Mouse (Mus musculus) thymus, adult 2 months (tissue): ENCODE data around the gene Patl2.

Experiments used
- CTCF ChIP-seq: fragments of 200-500 bp; IDR thresholded peaks from 2 replicates; pipeline ENCODE4 v1.5.1; 2012; ENCODE audit warnings: mild to moderate bottlenecking, control low read depth, low read length, moderate library complexity, borderline replicate concordance; ENCODE audit not compliant: control insufficient read depth, poor library complexity, insufficient read depth; ENCODE audit errors: extremely low read depth
- POLR2A ChIP-seq: fragments of 200-500 bp; IDR thresholded peaks from 2 replicates; pipeline ENCODE4 v1.6.1; 2012; ENCODE audit warnings: mild to moderate bottlenecking, low read length, control low read depth, moderate library complexity; ENCODE audit not compliant: control insufficient read depth, poor library complexity, insufficient read depth; ENCODE audit errors: extremely low read depth

DNA sequence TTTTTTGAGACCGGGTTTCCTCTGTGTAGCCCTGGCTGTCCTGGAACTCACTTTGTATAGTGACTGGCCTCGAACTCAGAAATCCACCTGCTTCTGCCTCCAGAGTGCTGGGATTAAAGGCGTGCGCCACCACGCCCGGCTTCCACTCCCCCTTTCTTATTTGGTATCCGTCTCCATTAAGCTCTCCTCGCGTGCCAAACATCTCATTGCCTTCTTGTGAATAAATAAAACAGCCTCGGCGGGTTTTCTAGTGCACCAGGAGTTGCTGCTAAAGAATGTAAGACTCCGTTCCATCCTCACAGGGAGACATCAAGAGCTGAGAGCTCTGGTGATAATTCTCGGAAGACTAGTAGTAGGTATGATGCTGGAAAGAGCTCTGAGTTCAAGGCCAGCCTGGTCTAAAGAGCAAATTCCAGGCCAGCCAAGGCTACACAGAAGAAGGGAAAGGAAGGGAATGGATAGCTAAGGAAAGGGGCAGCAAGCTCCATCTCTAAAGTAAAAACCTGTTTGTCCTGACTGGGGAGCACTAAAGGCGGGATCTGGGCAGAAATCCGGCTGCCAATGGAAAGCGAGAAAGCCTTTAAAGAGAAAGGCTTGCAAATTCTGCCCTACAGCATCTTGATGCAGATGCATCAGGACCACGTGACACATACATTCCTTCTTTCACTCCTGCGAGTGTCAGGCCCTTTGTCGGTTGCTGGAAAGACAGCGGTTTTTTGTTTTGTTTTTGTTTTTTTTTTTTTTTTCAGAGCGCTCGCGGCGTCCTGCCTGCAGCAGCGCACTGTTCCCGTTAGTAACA, 48.0 kb upstream of the Patl2 start:
- TF ChIP-seq CTCF (no peak), POLR2A (no peak)
